Mouse (Mus musculus) embryonic facial prominence, embryonic 11.5 days (tissue): ENCODE data around the gene Gm10563. TPM values are rescaled to one million over a fixed set of nuclear protein-coding genes. Genes with fewer than 3 reads are reported as not detected.

Experiments used
- ATAC-seq: fragments of 200-750 bp; cut with Nextera tagmentation; replicated peaks from 2 replicates; pipeline ENCODE4 v1.8.0; 2017; ENCODE audit warnings: low read depth; ENCODE audit not compliant: insufficient number of reproducible peaks, low FRiP score, low TSS enrichment
- DNase-seq: peaks from one replicate; pipeline ENCODE4 v3.0.0-alpha.2; 2015; ENCODE audit warnings: low spot score
- H3K27ac ChIP-seq: fragments of 300-500 bp; sonication (generic); replicated peaks from 2 replicates; pipeline ENCODE4 v1.5.1; 2014; ENCODE audit warnings: mild to moderate bottlenecking, low read depth, low read length, control low read depth
- H3K27me3 ChIP-seq: fragments of 300-500 bp; sonication (generic); 2 replicates; pipeline ENCODE4 v1.6.1; 2014; ENCODE audit warnings: mild to moderate bottlenecking, low read length, moderate library complexity, mixed read lengths; ENCODE audit not compliant: control insufficient read depth, insufficient read depth
- H3K36me3 ChIP-seq: fragments of 300-500 bp; sonication (generic); replicated peaks from 2 replicates; pipeline ENCODE4 v1.6.1; 2014; ENCODE audit warnings: low read depth, mild to moderate bottlenecking, low read length, moderate library complexity, mixed read lengths; ENCODE audit not compliant: control insufficient read depth, insufficient read depth
- H3K4me1 ChIP-seq: fragments of 300-500 bp; sonication (generic); 2 replicates; pipeline ENCODE4 v1.6.1; 2014; ENCODE audit warnings: low read length, mixed read lengths; ENCODE audit not compliant: control insufficient read depth, insufficient read depth
- H3K4me2 ChIP-seq: fragments of 300-500 bp; sonication (generic); 2 replicates; pipeline ENCODE4 v1.6.1; 2014; ENCODE audit warnings: low read depth, mild to moderate bottlenecking, control low read depth, low read length, moderate library complexity
- H3K4me3 ChIP-seq: fragments of 300-500 bp; sonication (generic); 2 replicates; pipeline ENCODE4 v1.5.1; 2014; ENCODE audit warnings: low read depth, low read length, control low read depth
- H3K9ac ChIP-seq: fragments of 300-500 bp; sonication (generic); replicated peaks from 2 replicates; pipeline ENCODE4 v1.6.1; 2014; ENCODE audit warnings: mild to moderate bottlenecking, control low read depth, low read length
- H3K9me3 ChIP-seq: fragments of 300-500 bp; sonication (generic); replicated peaks from 2 replicates; pipeline ENCODE4 v1.6.1; 2016; ENCODE audit warnings: mild to moderate bottlenecking, low read length, inconsistent platforms, mixed read lengths; ENCODE audit not compliant: control insufficient read depth
- WGBS: fragments of 180-500 bp; shearing (Covaris S2); extraction: QIAGEN DNeasy Blood & Tissue Kit; methylation state at CpG from one replicate; pipeline ENCODE4 v1.1.7; 2014; 5-methylcytosine and 5-hydroxymethylcytosine counted together
- polyA plus RNA-seq: library from polyadenylated mRNA; unstranded; fragments of >200 nt; fragmentation: Nextera tagmentation; extraction: Ambion mirVana; gene quantifications from 2 replicates; pipeline ENCODE4 v1.2.1, GENCODE M21; 2014

Gene Gm10563
- polyA plus RNA-seq, 1 experiment from 2014 or later, result not detected

DNA sequence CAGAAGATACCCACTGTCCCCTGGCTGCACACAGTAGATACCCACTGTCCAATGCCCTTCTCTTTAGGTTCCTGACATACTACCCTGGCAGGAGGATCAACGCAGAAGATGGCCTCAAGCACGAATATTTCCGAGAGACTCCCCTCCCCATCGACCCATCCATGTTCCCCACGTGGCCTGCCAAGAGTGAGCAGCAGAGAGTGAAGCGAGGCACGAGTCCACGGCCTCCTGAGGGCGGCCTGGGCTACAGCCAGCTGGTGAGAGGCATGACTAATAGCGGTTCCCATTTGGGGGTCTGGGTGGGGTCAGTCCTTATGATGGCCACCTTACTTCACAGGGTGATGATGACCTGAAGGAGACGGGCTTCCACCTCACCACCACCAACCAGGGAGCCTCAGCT, 4.1 kb upstream of the Gm10563 start:
- WGBS, result 90% methylated on average over 11 of the region's 11 CpGs
- no peak for ATAC-seq

DNA sequence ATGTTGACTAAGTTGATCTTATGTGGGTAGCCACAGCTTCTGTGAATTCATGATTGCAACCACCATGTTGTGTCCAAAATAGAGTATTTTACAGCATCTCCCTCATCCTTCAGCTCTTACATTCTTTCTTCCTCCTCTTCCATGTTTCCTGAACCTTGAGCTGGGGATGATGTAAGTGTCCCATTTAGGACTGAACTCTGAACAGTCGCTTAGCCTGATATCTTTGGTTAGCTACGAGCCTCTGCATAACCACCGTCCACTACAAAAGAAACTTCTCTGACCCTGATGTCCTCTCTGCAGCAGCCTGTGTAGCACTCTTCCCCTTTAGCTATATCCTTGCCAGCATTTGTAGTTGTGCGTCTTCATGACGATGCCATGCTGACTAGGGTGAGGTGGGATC, 513 bp upstream of the Gm10563 start:
- 96% methylated on average over 5 of the region's 5 CpGs for WGBS
- H3K4me3 ChIP-seq, result no peak overlapping the region
- no peaks in the 10 kb centered on the region for H3K27me3 ChIP-seq
- H3K4me2 ChIP-seq, result no peak overlapping the region
- no peaks in the 10 kb centered on the region for H3K4me1 ChIP-seq
- no peak overlapping the region for H3K27ac ChIP-seq
- H3K36me3 ChIP-seq, result peaks cover 20% of the 10 kb centered on the region
- H3K9me3 ChIP-seq, result no peaks in the 10 kb centered on the region
- ATAC-seq (no peak), DNase-seq (no peak)
- no peak overlapping the region for H3K9ac ChIP-seq

More for the DNA sequence above, 4.1 kb upstream of the Gm10563 start:
- Histone ChIP-seq H3K27ac (no peak overlapping the region), H3K9me3 (no peaks in the 10 kb centered on the region), H3K4me3 (no peak overlapping the region), H3K27me3 (peaks cover 27% of the 10 kb centered on the region), H3K4me1 (peaks cover 14% of the 10 kb centered on the region), H3K9ac (no peak overlapping the region), H3K36me3 (peaks cover 10% of the 10 kb centered on the region), H3K4me2 (no peak overlapping the region)
- DNase-seq, result no peak

DNA sequence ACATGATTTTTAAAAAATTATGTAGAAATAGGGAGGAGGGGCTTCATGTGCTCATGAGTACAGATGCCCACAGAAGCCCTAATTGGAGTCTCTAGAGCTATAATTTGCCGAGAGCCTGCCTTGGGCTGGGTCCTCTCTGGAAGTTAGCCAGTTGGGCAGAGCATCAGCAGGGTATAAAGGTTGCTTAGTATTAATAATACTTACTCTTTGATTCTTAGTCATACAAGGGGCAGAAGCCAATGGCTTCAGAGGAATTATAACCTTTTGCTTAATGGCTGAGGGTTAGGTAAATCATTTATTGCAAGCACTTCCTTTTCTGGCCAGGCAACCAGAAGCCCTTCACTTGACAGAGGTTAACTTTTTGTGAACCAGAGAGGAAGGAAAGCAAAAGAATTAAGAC, 1.7 kb downstream of the Gm10563 start:
- no peak overlapping the region for H3K4me3 ChIP-seq
- ATAC-seq, result no peak
- peaks cover 15% of the 10 kb centered on the region for H3K36me3 ChIP-seq
- H3K9ac ChIP-seq, result no peak overlapping the region
- DNase-seq, result no peak
- WGBS, result 93% methylated on average over 1 of the region's 1 CpGs
- no peak overlapping the region for H3K4me2 ChIP-seq
- H3K27ac ChIP-seq, result no peak overlapping the region
- H3K4me1 ChIP-seq, result no peaks in the 10 kb centered on the region
- H3K9me3 ChIP-seq, result no peaks in the 10 kb centered on the region
- no peaks in the 10 kb centered on the region for H3K27me3 ChIP-seq

DNA sequence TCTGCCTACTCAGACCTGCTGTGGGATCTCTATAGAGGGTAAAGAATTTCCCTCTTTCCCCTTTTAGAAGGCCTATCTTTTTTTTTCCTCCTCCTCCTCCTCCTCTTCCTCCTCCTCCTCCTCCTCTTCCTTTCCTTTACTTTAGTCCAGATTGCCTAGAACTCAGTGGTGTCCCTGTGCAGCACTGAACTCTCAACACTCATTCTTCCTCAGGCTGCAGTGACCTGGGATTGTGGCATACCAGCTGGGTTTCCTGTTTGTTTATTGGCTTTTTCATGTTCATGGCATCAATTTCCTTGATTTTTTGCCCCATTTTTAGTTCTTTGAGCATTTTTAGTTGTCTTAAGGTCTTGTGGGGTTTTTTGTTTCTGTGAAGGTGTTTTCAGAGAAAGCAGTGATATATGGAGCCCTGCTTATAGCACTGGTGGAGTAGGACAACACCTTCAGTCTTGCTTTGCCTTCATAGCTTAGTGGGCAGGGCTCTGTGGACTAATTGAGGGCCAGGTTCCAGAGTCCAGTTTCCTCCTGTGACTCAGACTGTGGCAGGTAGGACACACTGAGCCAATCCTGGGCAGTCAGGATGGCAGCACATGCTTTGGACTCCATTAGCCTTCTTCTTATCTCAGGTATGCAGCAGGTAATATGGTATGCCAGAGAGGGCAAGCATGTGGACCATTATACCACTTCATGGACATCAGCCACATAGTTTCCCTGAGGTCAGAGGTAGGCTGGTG, 9.3 kb downstream of the Gm10563 start:
- H3K4me3 ChIP-seq, result no peak overlapping the region
- no peak overlapping the region for H3K27ac ChIP-seq
- peaks cover 15% of the 10 kb centered on the region for H3K36me3 ChIP-seq
- no peaks in the 10 kb centered on the region for H3K9me3 ChIP-seq
- DNase-seq, result no peak
- H3K4me1 ChIP-seq, result no peaks in the 10 kb centered on the region
- H3K4me2 ChIP-seq, result no peak overlapping the region
- H3K27me3 ChIP-seq, result no peaks in the 10 kb centered on the region
- no peak overlapping the region for H3K9ac ChIP-seq
- ATAC-seq, result no peak

DNA sequence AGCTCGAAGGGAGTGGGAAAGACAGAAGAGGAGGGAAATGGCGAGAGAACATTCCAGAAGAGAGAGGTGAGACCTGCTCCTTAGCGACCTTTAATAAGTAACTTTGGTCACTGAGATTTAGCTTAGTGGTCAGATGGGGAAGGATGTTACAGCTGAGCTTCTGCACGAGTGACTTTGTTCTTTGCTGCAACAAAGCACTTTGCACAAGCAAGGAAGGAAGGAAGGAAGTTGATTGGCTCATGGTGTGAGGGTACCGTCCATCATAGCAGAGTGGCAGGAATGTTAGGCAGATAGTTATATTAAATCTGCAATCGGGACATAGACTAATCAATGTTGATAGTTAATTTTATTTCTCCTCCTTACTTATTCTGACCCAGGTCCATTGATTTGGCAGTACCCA, 14.9 kb downstream of the Gm10563 start:
- Histone ChIP-seq H3K4me3 (no peak overlapping the region), H3K4me2 (no peak overlapping the region), H3K27ac (no peak overlapping the region), H3K4me1 (no peaks in the 10 kb centered on the region), H3K36me3 (peaks cover 9% of the 10 kb centered on the region), H3K9ac (no peak overlapping the region), H3K27me3 (no peaks in the 10 kb centered on the region), H3K9me3 (no peaks in the 10 kb centered on the region)
- ATAC-seq (no peak), DNase-seq (no peak)
- 91% methylated on average over 6 of the region's 6 CpGs for WGBS

DNA sequence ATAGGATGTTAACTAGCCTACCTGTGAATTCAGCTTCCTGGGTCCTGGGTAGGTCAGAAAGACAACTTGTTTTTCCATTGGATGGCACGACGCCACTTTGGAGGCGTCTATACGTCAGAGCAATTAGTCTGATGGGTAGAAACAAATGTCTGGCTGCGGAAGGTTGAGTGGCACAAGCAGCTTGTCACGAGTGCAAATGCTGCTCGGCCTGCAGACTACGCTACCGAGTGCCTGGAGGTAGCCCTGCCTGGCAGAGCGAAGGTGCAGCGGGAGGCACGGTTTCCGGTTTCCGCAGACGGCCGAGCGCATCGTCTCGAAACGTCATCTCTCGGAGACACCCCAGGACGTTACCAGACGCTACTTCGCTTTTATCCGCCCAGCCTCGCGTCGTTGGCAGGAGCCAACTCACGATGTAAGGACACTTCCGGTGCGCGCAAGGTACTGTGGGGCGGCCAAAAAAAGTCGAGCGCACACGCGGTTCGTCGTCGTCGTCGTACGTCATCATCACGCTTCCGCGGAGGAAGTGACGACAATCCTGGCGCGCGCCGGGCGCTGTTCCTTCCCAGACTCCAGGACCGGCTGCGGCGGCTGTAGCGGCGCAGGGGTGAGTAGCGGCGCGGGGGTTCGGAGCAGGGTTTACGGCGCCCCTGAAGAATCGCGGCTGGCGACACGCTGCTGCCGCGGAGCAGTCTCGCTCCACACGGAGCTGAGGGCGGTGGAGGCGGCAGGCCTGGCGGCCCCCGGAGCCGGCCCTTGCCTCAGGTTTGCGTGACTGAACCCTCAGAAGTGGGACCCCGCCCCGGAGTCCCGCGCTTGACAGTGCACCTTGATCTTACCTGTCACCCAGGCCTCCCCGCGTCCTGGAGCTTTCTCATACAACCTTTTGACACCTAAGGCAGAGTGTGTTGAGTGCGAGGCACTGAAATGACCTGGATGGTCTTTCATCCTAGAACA, 20.6 kb downstream of the Gm10563 start, which contains the start of gene Cdk11b:
TSS of gene Cdk11b (plus strand) at position 517 of the 954 bp plus-strand sequence.
- peak; percentile 99 for ATAC-seq
- peak within 1 kb of the TSS; percentile 75 for H3K27ac ChIP-seq
- H3K4me1 ChIP-seq, result no peaks in the 10 kb centered on the region
- no peaks in the 10 kb centered on the region for H3K9me3 ChIP-seq
- H3K4me3 ChIP-seq, result peak within 1 kb of the TSS; percentile 97
- H3K27me3 ChIP-seq, result no peaks in the 10 kb centered on the region
- peak within 1 kb of the TSS; percentile 64 for H3K4me2 ChIP-seq
- no peaks in the 10 kb centered on the region; the same call in 1 of the 2 replicates for H3K36me3 ChIP-seq
- DNase-seq, result peak; percentile 98
- under 1% methylated on average over 84 of the region's 84 CpGs for WGBS
- H3K9ac ChIP-seq, result peak within 1 kb of the TSS; percentile 81

DNA sequence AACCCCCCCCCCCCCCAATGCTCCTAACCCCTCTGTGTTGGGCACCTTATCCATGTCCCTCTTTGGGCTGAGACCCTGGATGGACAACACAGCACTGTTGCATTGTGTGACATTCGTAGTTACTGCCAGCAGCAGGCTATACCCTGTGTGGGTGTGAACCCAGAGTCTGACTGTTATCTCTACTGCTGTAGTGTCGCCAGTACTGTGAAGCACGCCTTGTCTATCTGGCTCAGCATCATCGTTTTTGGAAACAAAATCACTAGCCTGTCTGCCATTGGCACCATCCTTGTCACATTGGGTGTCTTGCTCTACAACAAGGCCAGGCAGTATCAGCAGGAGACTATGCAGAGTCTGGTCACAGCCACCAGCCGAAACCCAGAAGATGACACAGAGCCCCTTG, 26.9 kb downstream of the Gm10563 start:
- H3K9ac ChIP-seq, result no peak overlapping the region
- no peak overlapping the region for H3K4me3 ChIP-seq
- WGBS, result 92% methylated on average over 5 of the region's 5 CpGs
- ATAC-seq, result no peak
- H3K27ac ChIP-seq, result no peak overlapping the region
- peaks cover 8% of the 10 kb centered on the region for H3K36me3 ChIP-seq
- H3K27me3 ChIP-seq, result no peaks in the 10 kb centered on the region
- no peak overlapping the region for H3K4me2 ChIP-seq
- H3K9me3 ChIP-seq, result no peaks in the 10 kb centered on the region
- H3K4me1 ChIP-seq, result no peaks in the 10 kb centered on the region
- no peak for DNase-seq

DNA sequence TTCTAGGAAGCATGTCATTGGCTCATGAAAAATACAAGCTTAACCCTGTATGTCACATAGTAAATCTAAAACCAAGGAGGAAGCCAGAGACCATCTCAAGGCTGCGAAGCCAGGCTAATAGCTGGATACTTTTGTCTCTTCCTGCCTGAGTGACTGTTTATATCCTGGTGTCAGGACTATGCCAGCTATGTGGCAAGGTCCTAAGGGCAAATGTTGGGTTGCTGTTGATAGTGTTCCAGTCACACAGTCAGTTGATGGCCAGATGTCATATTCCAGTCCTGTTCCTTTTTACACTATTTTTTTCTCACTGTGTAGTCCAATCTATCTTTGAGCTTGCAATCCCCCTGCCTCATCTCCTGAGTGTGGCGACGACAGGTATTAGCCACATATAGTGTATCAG, 31.9 kb downstream of the Gm10563 start:
- no peak overlapping the region for H3K27ac ChIP-seq
- ATAC-seq (no peak), DNase-seq (no peak)
- H3K4me1 ChIP-seq, result no peaks in the 10 kb centered on the region
- no peaks in the 10 kb centered on the region for H3K27me3 ChIP-seq
- no peak overlapping the region for H3K4me2 ChIP-seq
- H3K9ac ChIP-seq, result no peak overlapping the region
- WGBS, result 98% methylated on average over 3 of the region's 3 CpGs
- no peaks in the 10 kb centered on the region for H3K9me3 ChIP-seq
- peaks cover 2% of the 10 kb centered on the region for H3K36me3 ChIP-seq
- no peak overlapping the region for H3K4me3 ChIP-seq
